Mouse (Mus musculus): ENCODE data around the gene Chrnb2. TPM values are rescaled to one million over a fixed set of nuclear protein-coding genes. Genes with fewer than 3 reads are reported as not detected.
"Not testable (repeated sequence)": the region's sequence is repeated elsewhere in the genome, so short reads cannot be mapped to it uniquely, and the experiment has no call there.

Gene Chrnb2
- polyA plus RNA-seq, 1 experiment from 2014 or later: 0.36 TPM

- not testable (repeated sequence) for H3K9me3 ChIP-seq; H3K36me3 ChIP-seq; H3K4me2 ChIP-seq; ATAC-seq (ENCODE audit: borderline replicate concordance, extremely low read depth, low FRiP score, low TSS enrichment); H3K27ac ChIP-seq; H3K4me1 ChIP-seq; H3K27me3 ChIP-seq; H3K9ac ChIP-seq; H3K4me3 ChIP-seq
- WGBS: 57% methylated on average over 3 of the region's 3 CpGs
Observed at GRCm38 (mm10) chr3:89800078-89800477, 35.6 kb upstream of the Chrnb2 start.

- no peak for ATAC-seq (ENCODE audit: borderline replicate concordance, extremely low read depth, low FRiP score, low TSS enrichment)
- Histone ChIP-seq H3K27me3 (no peaks in the 10 kb centered on the region), H3K4me1 (no peaks in the 10 kb centered on the region), H3K4me3 (no peak overlapping the region), H3K4me2 (peak overlapping the region; percentile 48; the same call in 1 of the 2 replicates), H3K9me3 (no peaks in the 10 kb centered on the region), H3K36me3 (no peaks in the 10 kb centered on the region), H3K9ac (no peak overlapping the region), H3K27ac (no peak overlapping the region)
- WGBS: 6% methylated on average over 13 of the region's 13 CpGs
Observed at GRCm38 (mm10) chr3:89799476-89799875, 35.0 kb upstream of the Chrnb2 start.

- 78% methylated on average over 3 of the region's 3 CpGs for WGBS
Observed at GRCm38 (mm10) chr3:89798518-89798917, 34.1 kb upstream of the Chrnb2 start.

GRCm38 (mm10) chr3:89796358-89796757 is 31.9 kb upstream of the Chrnb2 start:
- H3K27ac ChIP-seq: no peak overlapping the region
- H3K9ac ChIP-seq: no peak overlapping the region
- no peaks in the 10 kb centered on the region for H3K36me3 ChIP-seq
- no peak overlapping the region for H3K4me2 ChIP-seq
- no peak overlapping the region for H3K4me3 ChIP-seq
- H3K9me3 ChIP-seq: no peaks in the 10 kb centered on the region
- H3K27me3 ChIP-seq: no peaks in the 10 kb centered on the region
- no peak for ATAC-seq (ENCODE audit: borderline replicate concordance, extremely low read depth, low FRiP score, low TSS enrichment)
- 35% methylated on average over 4 of the region's 4 CpGs for WGBS
- H3K4me1 ChIP-seq: no peaks in the 10 kb centered on the region

More at GRCm38 (mm10) chr3:89798518-89798917, 34.1 kb upstream of the Chrnb2 start:
- no peak for ATAC-seq (ENCODE audit: borderline replicate concordance, extremely low read depth, low FRiP score, low TSS enrichment)
- no peaks in the 10 kb centered on the region for H3K9me3 ChIP-seq
- no peak overlapping the region for H3K27ac ChIP-seq
- no peak overlapping the region for H3K4me3 ChIP-seq
- no peak overlapping the region for H3K4me2 ChIP-seq
- no peak overlapping the region for H3K9ac ChIP-seq
- no peaks in the 10 kb centered on the region for H3K36me3 ChIP-seq
- H3K27me3 ChIP-seq: no peaks in the 10 kb centered on the region
- H3K4me1 ChIP-seq: no peaks in the 10 kb centered on the region

- no peak for ATAC-seq (ENCODE audit: borderline replicate concordance, extremely low read depth, low FRiP score, low TSS enrichment)
- H3K4me2 ChIP-seq: no peak overlapping the region
- H3K4me1 ChIP-seq: no peaks in the 10 kb centered on the region
- H3K4me3 ChIP-seq: no peak overlapping the region
- no peak overlapping the region for H3K9ac ChIP-seq
- no peaks in the 10 kb centered on the region for H3K36me3 ChIP-seq
- WGBS: 63% methylated on average over 5 of the region's 5 CpGs
- no peaks in the 10 kb centered on the region for H3K9me3 ChIP-seq
- H3K27me3 ChIP-seq: no peaks in the 10 kb centered on the region
- H3K27ac ChIP-seq: no peak overlapping the region
Observed at GRCm38 (mm10) chr3:89795746-89796145, 31.3 kb upstream of the Chrnb2 start.

GRCm38 (mm10) chr3:89794616-89795015 is 30.2 kb upstream of the Chrnb2 start:
- Histone ChIP-seq H3K4me1 (no peaks in the 10 kb centered on the region), H3K9me3 (no peaks in the 10 kb centered on the region), H3K4me3 (no peak overlapping the region), H3K27ac (no peak overlapping the region), H3K9ac (no peak overlapping the region), H3K27me3 (no peaks in the 10 kb centered on the region), H3K36me3 (no peaks in the 10 kb centered on the region), H3K4me2 (no peak overlapping the region)
- 66% methylated on average over 2 of the region's 2 CpGs for WGBS
- no peak for ATAC-seq (ENCODE audit: borderline replicate concordance, extremely low read depth, low FRiP score, low TSS enrichment)

GRCm38 (mm10) chr3:89788680-89789352 is 24.4 kb upstream of the Chrnb2 start:
- Histone ChIP-seq H3K4me3 (no peak overlapping the region), H3K9ac (no peak overlapping the region), H3K4me2 (no peak overlapping the region), H3K9me3 (no peaks in the 10 kb centered on the region), H3K27ac (no peak overlapping the region), H3K27me3 (no peaks in the 10 kb centered on the region), H3K4me1 (peaks cover 11% of the 10 kb centered on the region), H3K36me3 (no peaks in the 10 kb centered on the region)
- WGBS: 72% methylated on average over 16 of the region's 16 CpGs
- ATAC-seq (ENCODE audit: borderline replicate concordance, extremely low read depth, low FRiP score, low TSS enrichment): no peak

- WGBS: 74% methylated on average over 6 of the region's 6 CpGs
- Histone ChIP-seq H3K4me3 (no peak overlapping the region), H3K9me3 (no peaks in the 10 kb centered on the region), H3K27me3 (no peaks in the 10 kb centered on the region), H3K36me3 (peaks cover 24% of the 10 kb centered on the region), H3K4me2 (no peak overlapping the region), H3K27ac (no peak overlapping the region), H3K4me1 (peaks cover 11% of the 10 kb centered on the region), H3K9ac (no peak overlapping the region)
- ATAC-seq (ENCODE audit: borderline replicate concordance, extremely low read depth, low FRiP score, low TSS enrichment): no peak
Observed at GRCm38 (mm10) chr3:89786275-89786674, 21.8 kb upstream of the Chrnb2 start.

- Histone ChIP-seq H3K36me3 (peaks cover 35% of the 10 kb centered on the region), H3K27ac (no peak overlapping the region), H3K4me3 (no peak overlapping the region), H3K9me3 (no peaks in the 10 kb centered on the region), H3K4me1 (peaks cover 11% of the 10 kb centered on the region), H3K27me3 (no peaks in the 10 kb centered on the region), H3K4me2 (peak overlapping the region; percentile 39), H3K9ac (no peak overlapping the region)
- 12% methylated on average over 11 of the region's 11 CpGs for WGBS
- ATAC-seq (ENCODE audit: borderline replicate concordance, extremely low read depth, low FRiP score, low TSS enrichment): peak; percentile 56; the same call in 1 of the 2 replicates
Observed at GRCm38 (mm10) chr3:89784991-89785753, 20.7 kb upstream of the Chrnb2 start.

- Histone ChIP-seq H3K9me3 (no peaks in the 10 kb centered on the region), H3K9ac (no peak overlapping the region), H3K4me1 (peaks cover 11% of the 10 kb centered on the region), H3K27ac (no peak overlapping the region), H3K4me3 (no peak overlapping the region), H3K4me2 (no peak overlapping the region), H3K27me3 (no peaks in the 10 kb centered on the region), H3K36me3 (peaks cover 68% of the 10 kb centered on the region)
- ATAC-seq (ENCODE audit: borderline replicate concordance, extremely low read depth, low FRiP score, low TSS enrichment): no peak
- WGBS: 61% methylated on average over 5 of the region's 5 CpGs
Observed at GRCm38 (mm10) chr3:89781640-89782039, 17.2 kb upstream of the Chrnb2 start.

- Histone ChIP-seq H3K27me3 (no peaks in the 10 kb centered on the region), H3K9me3 (no peaks in the 10 kb centered on the region)
Observed at GRCm38 (mm10) chr3:89780102-89780501, 15.7 kb upstream of the Chrnb2 start.

GRCm38 (mm10) chr3:89776001-89776400 is 11.6 kb upstream of the Chrnb2 start:
- Histone ChIP-seq H3K27ac (no peak overlapping the region), H3K4me2 (peak overlapping the region; percentile 73; the same call in 1 of the 2 replicates)
- WGBS: 68% methylated on average over 4 of the region's 4 CpGs

More at GRCm38 (mm10) chr3:89780102-89780501, 15.7 kb upstream of the Chrnb2 start:
- 92% methylated on average over 4 of the region's 4 CpGs for WGBS
- peaks cover 16% of the 10 kb centered on the region for H3K4me1 ChIP-seq
- no peak overlapping the region for H3K4me2 ChIP-seq
- H3K9ac ChIP-seq: no peak overlapping the region
- no peak overlapping the region for H3K27ac ChIP-seq
- no peak for ATAC-seq (ENCODE audit: borderline replicate concordance, extremely low read depth, low FRiP score, low TSS enrichment)
- H3K36me3 ChIP-seq: peaks cover 76% of the 10 kb centered on the region
- H3K4me3 ChIP-seq: no peak overlapping the region

More at GRCm38 (mm10) chr3:89776001-89776400, 11.6 kb upstream of the Chrnb2 start:
- H3K4me3 ChIP-seq: no peak overlapping the region
- no peaks in the 10 kb centered on the region for H3K9me3 ChIP-seq
- no peak for ATAC-seq (ENCODE audit: borderline replicate concordance, extremely low read depth, low FRiP score, low TSS enrichment)
- H3K9ac ChIP-seq: peak overlapping the region; percentile 100; the same call in 1 of the 2 replicates
- peaks cover 34% of the 10 kb centered on the region for H3K4me1 ChIP-seq
- peaks cover 49% of the 10 kb centered on the region for H3K36me3 ChIP-seq
- H3K27me3 ChIP-seq: no peaks in the 10 kb centered on the region
